Mouse (Mus musculus): Measurements from ENCODE around the gene Myo15.
A peak's percentile ranks its signal among the peaks of the same experiment; 100 is the strongest.

DNA sequence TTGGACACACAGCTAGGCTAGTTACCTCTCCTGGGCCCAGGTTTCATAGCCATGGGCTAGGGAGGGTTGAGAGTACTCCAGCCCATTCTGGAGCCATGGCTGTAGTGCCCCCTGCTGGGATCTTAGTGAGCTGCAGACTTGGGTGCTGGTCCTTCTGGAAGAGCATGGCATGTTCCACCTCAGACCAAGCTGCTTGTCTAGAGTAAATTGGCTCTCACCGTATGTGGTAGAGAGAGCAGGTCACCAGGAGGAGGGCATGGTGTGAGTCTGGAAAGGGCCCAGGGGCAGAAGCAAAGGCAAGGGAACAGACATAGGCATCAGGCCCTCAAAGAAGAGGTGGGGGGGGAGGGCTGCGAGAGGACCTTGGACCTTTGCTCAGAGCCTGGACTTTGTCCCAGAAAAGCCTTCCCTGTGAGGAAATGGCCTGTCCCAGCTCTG, 3.2 kb upstream of the Myo15 start:
- TF ChIP-seq CTCF (IDR thresholded peaks at IDR 0.05; ENCODE audit: low read depth): peak; percentile 72
- no peak for TF ChIP-seq EP300 (IDR thresholded peaks at IDR 0.05; ENCODE audit: low read depth)
